Mouse (Mus musculus) naive thymus-derived CD4-positive, alpha-beta T cell, adult 5 months (primary cell): ENCODE data around the gene Cenpc1. TPM values are rescaled to one million over a fixed set of nuclear protein-coding genes. Genes with fewer than 3 reads are reported as not detected.

ENCODE experiments used
- polyA plus RNA-seq: library from polyadenylated mRNA; unstranded; fragments of 100-300 nt; shearing (Covaris generic); gene quantifications from one replicate; pipeline ENCODE4 v1.2.1, GENCODE M21; 2017

Cenpc1 gene
- polyA plus RNA-seq: 20.0 TPM

GRCm38 (mm10) chr5:86065101-86065875 is at the start of gene Cenpc1:
Gene Cenpc1 (minus strand): TSS chr5:86065583.

GRCm38 (mm10) chr5:86071538-86071937 is 6.2 kb upstream of the Cenpc1 start, which contains the start of gene Stap1:
Gene Stap1 (plus strand): TSS chr5:86071746.

Other genes with a start within 250 kb of the Cenpc1 start
- gene Stap1, start 6.2 kb upstream of the Cenpc1 start, polyA plus RNA-seq: 46.7 TPM
- 23.5 TPM for gene Uba6, start 107.2 kb upstream of the Cenpc1 start, polyA plus RNA-seq
- not detected for gene Gnrhr, start 132.3 kb upstream of the Cenpc1 start, polyA plus RNA-seq
- not detected for gene Tmprss11c, start 223.7 kb upstream of the Cenpc1 start, polyA plus RNA-seq